Mouse (Mus musculus): Measurements from ENCODE around the gene Ybey. TPM values are rescaled to one million over a fixed set of nuclear protein-coding genes. Genes with fewer than 3 reads are reported as not detected.

The Ybey gene
- polyA plus RNA-seq, 1 experiment from 2014 or later, result 9.7 TPM

DNA sequence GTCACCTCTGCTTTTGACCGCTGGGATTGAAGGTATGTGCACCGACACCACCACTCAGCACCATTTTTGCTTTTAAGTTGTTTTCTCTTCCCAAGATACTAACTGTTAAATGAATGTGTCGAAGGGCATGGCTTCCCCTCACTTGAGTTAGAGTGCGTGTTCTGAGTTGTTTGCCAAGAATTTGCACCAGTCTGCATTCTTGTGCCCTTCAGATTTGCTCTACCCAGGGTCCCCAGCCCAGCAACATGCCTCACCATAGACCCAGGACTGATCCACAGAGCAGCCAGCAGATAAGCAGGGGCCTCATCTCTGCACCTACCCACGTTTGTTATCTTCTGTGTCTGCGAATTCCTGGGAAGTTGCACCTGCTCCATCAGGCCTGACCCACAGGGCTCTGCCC lies 12.6 kb upstream of the Ybey start:
- no peaks in the 10 kb centered on the region for H3K9me3 ChIP-seq
- H3K27ac ChIP-seq, result no peak overlapping the region
- no peaks in the 10 kb centered on the region for H3K4me1 ChIP-seq (replicated peaks)
- H3K27me3 ChIP-seq, result no peaks in the 10 kb centered on the region
- no peak for ATAC-seq (ENCODE audit: insufficient number of reproducible peaks, insufficient read depth, low FRiP score, low TSS enrichment, low read depth)
- WGBS, result 88% methylated on average over 6 of the region's 6 CpGs
- no peak overlapping the region for H3K4me2 ChIP-seq
- H3K9ac ChIP-seq (replicated peaks), result no peak overlapping the region
- no peak overlapping the region for H3K4me3 ChIP-seq (replicated peaks)
- peaks cover 98% of the 10 kb centered on the region for H3K36me3 ChIP-seq

DNA sequence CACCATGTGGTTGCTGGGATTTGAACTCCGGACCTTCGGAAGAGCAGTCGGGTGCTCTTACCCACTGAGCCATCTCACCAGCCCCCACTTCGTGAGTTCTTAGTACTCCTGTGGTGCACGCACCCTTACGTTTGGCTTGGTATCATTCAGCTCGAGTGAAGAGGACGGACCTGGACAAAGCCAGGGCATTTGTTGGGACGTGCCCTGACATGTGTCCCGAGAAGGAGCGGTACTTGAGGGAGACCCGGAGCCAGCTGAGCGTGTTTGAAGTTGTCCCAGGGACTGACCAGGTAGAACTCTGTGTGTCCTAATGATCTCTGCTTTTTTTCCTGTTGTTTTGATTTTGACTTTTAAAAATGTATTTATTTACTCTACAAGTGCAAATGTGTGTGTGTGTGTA lies 11.9 kb upstream of the Ybey start:
- Histone ChIP-seq H3K4me1 (replicated peaks) (no peaks in the 10 kb centered on the region), H3K9me3 (no peaks in the 10 kb centered on the region), H3K27me3 (no peaks in the 10 kb centered on the region), H3K27ac (no peak overlapping the region), H3K4me3 (replicated peaks) (no peak overlapping the region), H3K4me2 (no peak overlapping the region), H3K9ac (replicated peaks) (no peak overlapping the region), H3K36me3 (peaks cover 98% of the 10 kb centered on the region)
- ATAC-seq (ENCODE audit: insufficient number of reproducible peaks, insufficient read depth, low FRiP score, low TSS enrichment, low read depth), result no peak
- 93% methylated on average over 13 of the region's 13 CpGs for WGBS

DNA sequence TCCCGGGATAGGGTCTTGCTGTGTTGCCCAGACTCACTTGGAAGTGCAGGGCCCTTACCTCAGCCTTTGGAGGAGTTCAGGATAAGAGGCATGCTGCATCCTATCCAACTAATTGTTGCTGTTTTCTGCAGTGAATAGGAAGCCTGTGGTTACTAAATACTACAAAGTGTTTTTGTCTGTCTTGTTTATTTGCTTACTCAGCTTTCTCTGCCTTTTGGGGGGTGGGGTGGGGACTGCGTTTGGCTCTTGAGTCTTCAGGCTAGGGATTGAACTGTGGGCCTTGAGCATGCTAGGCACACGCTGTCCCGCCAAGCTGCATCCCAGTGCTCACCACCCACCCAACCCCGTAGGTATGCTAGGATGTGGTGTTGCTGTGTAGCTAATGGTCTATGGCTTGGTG lies 4.8 kb upstream of the Ybey start:
- Histone ChIP-seq H3K9me3 (no peaks in the 10 kb centered on the region), H3K36me3 (peaks cover 81% of the 10 kb centered on the region), H3K4me1 (replicated peaks) (no peaks in the 10 kb centered on the region), H3K27me3 (no peaks in the 10 kb centered on the region), H3K9ac (replicated peaks) (no peak overlapping the region), H3K4me3 (replicated peaks) (no peak overlapping the region), H3K4me2 (no peak overlapping the region), H3K27ac (no peak overlapping the region)
- 89% methylated on average over 5 of the region's 5 CpGs for WGBS
- no peak for ATAC-seq (ENCODE audit: insufficient number of reproducible peaks, insufficient read depth, low FRiP score, low TSS enrichment, low read depth)

DNA sequence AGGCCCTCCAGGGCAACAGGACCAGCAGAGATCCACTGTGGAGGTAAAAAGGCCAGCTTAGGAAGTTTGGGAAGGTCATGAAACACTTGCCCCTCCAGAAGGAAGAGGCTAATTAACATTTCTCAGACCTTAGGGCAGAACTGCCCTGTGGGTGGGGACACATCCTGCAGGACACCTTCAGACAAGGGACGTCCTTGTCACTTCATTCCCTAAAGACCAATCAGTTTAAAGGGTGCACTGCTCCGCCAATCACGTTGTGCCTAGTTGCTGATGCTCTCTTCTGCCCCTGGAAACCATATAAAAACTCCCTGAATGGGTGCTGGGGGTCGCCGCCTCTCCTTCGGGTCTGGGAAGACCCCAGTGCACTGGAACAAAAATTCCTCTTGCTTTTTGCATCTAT lies 6.2 kb downstream of the Ybey start:
- H3K4me2 ChIP-seq, result no peak overlapping the region
- ATAC-seq (ENCODE audit: insufficient number of reproducible peaks, insufficient read depth, low FRiP score, low TSS enrichment, low read depth), result no peak
- no peak overlapping the region for H3K9ac ChIP-seq (replicated peaks)
- no peaks in the 10 kb centered on the region for H3K4me1 ChIP-seq (replicated peaks)
- H3K9me3 ChIP-seq, result 0 out of 2 replicates have a peak, but pooled peaks cover 3% of the 10 kb centered on the region
- no peak overlapping the region for H3K27ac ChIP-seq
- no peaks in the 10 kb centered on the region for H3K27me3 ChIP-seq
- whole genome bisulfite sequencing, result 89% methylated on average over 6 of the region's 6 CpGs
- H3K36me3 ChIP-seq, result peaks cover 20% of the 10 kb centered on the region
- H3K4me3 ChIP-seq (replicated peaks), result no peak overlapping the region

DNA sequence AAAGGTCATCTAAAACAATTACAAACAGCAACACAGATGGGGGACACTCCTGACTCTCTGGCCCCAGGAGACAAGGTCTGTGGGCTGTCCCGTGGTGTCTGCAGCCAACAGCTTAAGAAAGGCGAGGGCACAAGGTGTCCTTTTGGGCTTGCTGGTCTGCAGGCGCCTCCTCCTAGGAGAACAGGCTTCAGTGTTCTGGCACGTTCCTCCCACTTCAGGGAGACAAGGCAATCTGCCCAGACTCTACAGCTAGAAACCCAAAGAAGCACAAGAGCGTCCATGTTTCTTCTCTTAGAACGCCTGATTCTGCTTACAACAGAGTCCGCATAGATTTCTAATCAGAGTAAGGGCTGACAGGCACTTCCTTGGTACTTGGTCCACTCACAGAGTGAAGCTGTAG lies 6.6 kb downstream of the Ybey start:
- Histone ChIP-seq H3K9ac (replicated peaks) (no peak overlapping the region), H3K4me3 (replicated peaks) (no peak overlapping the region), H3K27ac (no peak overlapping the region), H3K4me1 (replicated peaks) (no peaks in the 10 kb centered on the region), H3K36me3 (peaks cover 20% of the 10 kb centered on the region), H3K27me3 (no peaks in the 10 kb centered on the region), H3K9me3 (0 out of 2 replicates have a peak, but pooled peaks cover 3% of the 10 kb centered on the region), H3K4me2 (no peak overlapping the region)
- 91% methylated on average over 7 of the region's 7 CpGs for WGBS
- ATAC-seq (ENCODE audit: insufficient number of reproducible peaks, insufficient read depth, low FRiP score, low TSS enrichment, low read depth), result no peak

DNA sequence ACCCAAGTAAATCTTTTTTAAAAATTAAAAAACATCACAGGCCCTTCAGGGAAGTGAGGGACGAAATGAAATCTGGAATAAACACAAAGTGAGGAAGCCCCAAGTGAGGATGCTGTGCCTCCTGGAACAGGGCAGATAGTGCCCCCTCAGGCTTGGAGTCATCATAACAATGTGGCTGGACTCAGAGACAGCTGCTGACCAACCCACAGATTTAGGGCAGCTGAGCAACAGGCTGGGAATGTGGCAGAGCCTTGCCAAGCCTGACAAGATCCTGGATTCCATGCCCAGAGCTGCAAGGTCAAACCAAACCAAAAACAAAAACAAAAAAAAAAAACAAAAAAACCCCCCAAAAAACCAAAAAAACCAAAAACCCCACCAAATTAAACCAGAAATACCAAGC lies 7.7 kb downstream of the Ybey start:
- H3K36me3 ChIP-seq, result peaks cover 20% of the 10 kb centered on the region
- ATAC-seq (ENCODE audit: insufficient number of reproducible peaks, insufficient read depth, low FRiP score, low TSS enrichment, low read depth), result no peak
- H3K4me1 ChIP-seq (replicated peaks), result no peaks in the 10 kb centered on the region
- 86% methylated on average over 1 of the region's 1 CpGs for WGBS
- H3K9ac ChIP-seq (replicated peaks), result no peak overlapping the region
- 0 out of 2 replicates have a peak, but pooled peaks cover 3% of the 10 kb centered on the region for H3K9me3 ChIP-seq
- no peaks in the 10 kb centered on the region for H3K27me3 ChIP-seq
- no peak overlapping the region for H3K4me3 ChIP-seq (replicated peaks)
- H3K27ac ChIP-seq, result no peak overlapping the region
- no peak overlapping the region for H3K4me2 ChIP-seq

DNA sequence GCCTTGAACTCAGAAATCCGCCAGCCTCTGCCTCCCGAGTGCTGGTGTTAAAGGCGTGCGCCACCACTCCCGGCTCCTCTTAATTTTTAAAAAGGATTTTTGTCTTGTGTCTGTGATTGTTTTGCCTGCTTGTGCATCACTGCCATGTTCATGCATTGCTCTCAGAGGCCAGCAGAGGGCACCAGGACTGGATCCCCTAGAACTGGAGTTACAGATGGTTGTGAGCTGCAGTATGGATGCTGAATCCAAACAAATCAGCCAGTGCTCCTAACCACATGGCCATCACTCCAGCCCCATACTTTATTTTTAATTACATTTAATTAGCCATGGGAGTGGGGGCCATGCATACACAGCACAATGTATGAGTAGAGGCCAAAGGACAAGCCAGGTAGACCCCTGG lies 13.6 kb downstream of the Ybey start:
- H3K27ac ChIP-seq, result no peak overlapping the region
- no peak for ATAC-seq (ENCODE audit: insufficient number of reproducible peaks, insufficient read depth, low FRiP score, low TSS enrichment, low read depth)
- 64% methylated on average over 5 of the region's 5 CpGs for WGBS

DNA sequence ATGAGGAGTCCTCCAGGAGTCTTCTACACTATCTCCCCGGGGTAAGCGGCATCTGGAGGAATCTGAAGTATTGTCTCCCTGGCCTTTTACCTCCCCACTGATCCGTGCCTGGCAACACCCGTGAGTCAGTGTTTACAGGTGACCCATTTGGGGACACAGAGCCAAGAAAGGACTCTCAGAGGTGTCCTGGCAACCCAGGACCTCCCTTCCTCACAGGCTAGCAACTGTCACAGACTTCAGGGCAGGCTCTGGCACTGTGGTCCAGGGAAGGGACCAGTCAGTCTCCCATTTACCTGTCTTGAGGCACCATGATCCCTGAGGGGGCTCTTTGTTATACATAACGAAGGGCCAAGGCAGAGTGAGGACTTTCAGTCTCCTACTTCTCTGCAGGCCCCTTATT lies 20.1 kb downstream of the Ybey start, which contains the start of gene 2610028H24Rik:
TSS of gene 2610028H24Rik (plus strand) at position 231 of the 400 bp plus-strand sequence.
- no peaks in the 10 kb centered on the region for H3K36me3 ChIP-seq
- H3K9ac ChIP-seq (replicated peaks), result no peak within 1 kb of the TSS
- H3K9me3 ChIP-seq, result no peaks in the 10 kb centered on the region
- H3K4me2 ChIP-seq, result no peak within 1 kb of the TSS
- 66% methylated on average over 5 of the region's 5 CpGs for WGBS
- no peak within 1 kb of the TSS for H3K4me3 ChIP-seq (replicated peaks)
- no peaks in the 10 kb centered on the region for H3K27me3 ChIP-seq
- ATAC-seq (ENCODE audit: insufficient number of reproducible peaks, insufficient read depth, low FRiP score, low TSS enrichment, low read depth), result no peak
- no peak within 1 kb of the TSS for H3K27ac ChIP-seq
- H3K4me1 ChIP-seq (replicated peaks), result 0 out of 2 replicates have a peak, but pooled peaks cover 1% of the 10 kb centered on the region

More for the DNA sequence above, 13.6 kb downstream of the Ybey start:
- Histone ChIP-seq H3K9ac (replicated peaks) (no peak overlapping the region), H3K27me3 (no peaks in the 10 kb centered on the region), H3K4me3 (replicated peaks) (no peak overlapping the region), H3K36me3 (no peaks in the 10 kb centered on the region), H3K4me1 (replicated peaks) (no peaks in the 10 kb centered on the region), H3K4me2 (no peak overlapping the region), H3K9me3 (0 out of 2 replicates have a peak, but pooled peaks cover 3% of the 10 kb centered on the region)

DNA sequence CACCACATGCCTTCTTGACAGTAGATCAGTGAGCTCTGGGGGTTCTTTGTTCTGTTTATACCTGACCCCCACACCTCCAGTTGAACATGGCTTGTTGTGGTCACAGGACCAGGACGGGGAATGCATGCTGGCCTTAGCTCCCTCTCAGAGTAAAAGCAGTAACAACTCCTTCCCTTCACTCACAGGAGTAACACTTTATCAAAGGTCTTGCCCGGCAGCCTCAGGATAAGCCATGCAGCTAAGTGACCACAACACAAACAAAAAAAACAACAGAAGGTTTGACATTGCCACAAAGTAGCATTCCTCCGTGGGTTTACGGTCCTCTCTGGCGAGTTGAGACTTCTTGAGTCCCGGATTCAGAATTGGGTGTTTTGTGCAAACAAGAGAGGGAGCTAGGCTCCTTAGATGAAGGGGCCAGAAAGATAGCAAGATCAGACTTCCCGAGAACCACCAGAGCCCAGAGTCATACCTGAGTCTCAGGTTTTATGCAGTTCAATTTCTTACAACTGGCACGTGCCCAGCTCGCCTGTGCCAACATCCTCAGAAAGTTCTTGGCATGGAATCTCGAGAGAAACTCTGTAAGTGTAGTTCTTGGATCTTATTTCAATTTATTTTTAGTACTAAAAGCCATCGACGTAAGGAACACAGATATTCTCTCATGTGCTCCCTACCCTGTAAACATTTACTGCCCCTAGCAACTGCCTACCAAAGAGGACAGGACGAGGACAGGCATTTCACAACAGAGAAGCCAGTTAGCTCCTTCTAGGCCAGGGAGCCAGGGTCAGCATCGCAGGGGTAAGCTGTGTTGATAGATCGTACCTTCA lies 21.3 kb downstream of the Ybey start:
- no peak for ATAC-seq (ENCODE audit: insufficient number of reproducible peaks, insufficient read depth, low FRiP score, low TSS enrichment, low read depth)
- Histone ChIP-seq H3K9me3 (no peaks in the 10 kb centered on the region), H3K27ac (no peak overlapping the region), H3K4me2 (no peak overlapping the region), H3K36me3 (no peaks in the 10 kb centered on the region), H3K27me3 (no peaks in the 10 kb centered on the region), H3K4me3 (replicated peaks) (no peak overlapping the region), H3K9ac (replicated peaks) (no peak overlapping the region), H3K4me1 (replicated peaks) (peaks cover 9% of the 10 kb centered on the region)
- 79% methylated on average over 15 of the region's 15 CpGs for whole genome bisulfite sequencing

DNA sequence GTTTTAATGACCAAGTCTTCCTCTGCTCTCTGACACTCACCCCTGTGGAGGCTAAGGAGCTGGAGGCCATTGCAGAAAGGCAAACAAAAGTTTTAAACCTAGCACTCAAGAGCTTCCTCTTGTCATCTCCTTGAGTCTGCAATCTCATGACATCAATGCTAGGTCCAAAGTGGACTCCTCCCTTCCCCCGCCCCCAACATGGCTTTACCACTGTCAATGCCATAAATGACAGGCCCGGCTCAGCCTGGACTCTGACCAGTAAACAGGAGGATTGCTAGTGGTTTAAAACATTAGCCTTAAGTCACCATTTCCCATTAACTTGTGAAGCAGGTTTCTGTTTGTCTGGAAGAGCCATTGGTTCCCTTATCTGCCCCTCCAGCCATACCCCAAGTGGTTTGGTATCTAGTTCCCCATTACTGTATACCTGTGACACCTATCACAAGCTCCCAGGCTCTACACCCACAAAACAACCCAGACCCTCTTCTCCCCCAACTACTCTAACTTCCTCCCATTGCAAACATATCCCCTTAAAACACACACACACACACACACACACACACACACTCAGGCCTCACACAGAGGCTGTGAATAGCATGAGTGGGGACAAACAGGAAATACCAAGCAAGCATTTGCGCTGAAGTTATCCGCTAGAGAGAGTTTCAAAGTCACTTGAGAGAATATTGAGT lies 22.8 kb downstream of the Ybey start:
- 76% methylated on average over 4 of the region's 4 CpGs for WGBS
- Histone ChIP-seq H3K27me3 (no peaks in the 10 kb centered on the region), H3K9ac (replicated peaks) (0 out of 2 replicates have a peak overlapping the region, but pooled peaks have one; percentile 12), H3K4me2 (no peak overlapping the region), H3K36me3 (no peaks in the 10 kb centered on the region), H3K9me3 (no peaks in the 10 kb centered on the region), H3K4me3 (replicated peaks) (no peak overlapping the region), H3K4me1 (replicated peaks) (peaks cover 15% of the 10 kb centered on the region), H3K27ac (no peak overlapping the region)
- no peak for ATAC-seq (ENCODE audit: insufficient number of reproducible peaks, insufficient read depth, low FRiP score, low TSS enrichment, low read depth)

DNA sequence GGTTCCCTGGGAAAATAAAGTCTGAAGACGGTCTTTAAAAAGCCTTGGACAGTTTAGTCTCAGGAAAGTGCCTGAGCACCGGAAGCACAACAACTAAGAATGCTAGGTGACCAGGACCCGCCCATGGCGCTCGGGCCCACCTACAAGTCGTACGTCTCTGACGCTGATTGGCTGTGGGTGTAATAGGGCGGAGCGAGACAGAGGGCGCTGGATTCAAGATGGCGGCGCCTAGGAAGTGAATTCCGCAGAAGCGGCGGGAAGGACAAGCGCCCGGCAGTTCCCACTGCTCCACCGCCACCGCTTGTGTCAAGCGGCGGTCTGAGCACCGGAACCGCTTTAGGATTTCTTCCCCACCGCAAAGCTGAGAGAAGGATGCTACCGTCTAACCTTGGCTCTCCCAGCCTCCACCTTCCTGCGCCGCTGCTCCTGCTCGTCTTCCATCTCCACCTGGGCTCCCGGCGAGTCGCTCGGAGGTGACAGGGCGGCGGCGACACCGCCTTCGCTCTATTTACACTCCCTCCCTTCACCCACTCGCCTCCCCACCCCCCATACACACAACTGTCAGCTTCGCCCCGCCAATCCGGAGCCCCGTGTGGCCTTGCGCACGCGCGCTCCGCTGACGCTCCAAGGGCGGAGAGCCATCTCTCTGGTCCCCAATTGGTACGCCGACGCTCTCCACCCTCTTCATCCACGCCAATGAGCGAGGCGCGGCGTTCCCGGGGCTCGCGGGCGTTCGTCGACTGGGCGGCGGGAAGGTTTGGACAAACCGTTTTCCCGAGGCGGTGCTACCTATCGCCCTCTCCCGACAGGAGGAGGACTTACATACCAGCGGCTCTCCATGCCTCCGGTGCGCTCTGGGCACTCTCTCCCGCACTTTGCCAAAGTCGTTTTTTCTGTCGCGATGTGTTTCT lies 26.5 kb downstream of the Ybey start, which contains the start of gene Pcnt:
TSS of gene Pcnt (minus strand) at position 609 of the 911 bp plus-strand sequence.
- H3K9me3 ChIP-seq, result no peaks in the 10 kb centered on the region
- WGBS, result under 1% methylated on average over 78 of the region's 78 CpGs

More for the DNA sequence above, 26.5 kb downstream of the Ybey start, which contains the start of gene Pcnt:
- Histone ChIP-seq H3K9ac (replicated peaks) (peak within 1 kb of the TSS; percentile 79), H3K27ac (peak within 1 kb of the TSS; percentile 94), H3K4me1 (replicated peaks) (peaks cover 17% of the 10 kb centered on the region), H3K27me3 (no peaks in the 10 kb centered on the region), H3K36me3 (peaks cover 26% of the 10 kb centered on the region), H3K4me2 (peak within 1 kb of the TSS; percentile 74), H3K4me3 (replicated peaks) (peak within 1 kb of the TSS; percentile 82)
- ATAC-seq (ENCODE audit: insufficient number of reproducible peaks, insufficient read depth, low FRiP score, low TSS enrichment, low read depth), result peak; percentile 99

Measured in limb, embryonic 12.5 days (tissue).